Mouse (Mus musculus) hindbrain, embryonic 10.5 days (tissue): Measurements from ENCODE around the gene Ermard. TPM values are rescaled to one million over a fixed set of nuclear protein-coding genes. Genes with fewer than 3 reads are reported as not detected.
"Not testable (repeated sequence)": the region's sequence is repeated elsewhere in the genome, so short reads cannot be mapped to it uniquely, and the experiment has no call there.

Experiments used
- DNase-seq: peaks from one replicate; pipeline ENCODE4 v3.0.0-alpha.2; 2017; ENCODE audit warnings: low spot score
- H3K27ac ChIP-seq: fragments of 300-500 bp; sonication (generic); 2 replicates; pipeline ENCODE4 v1.5.1; 2016; ENCODE audit warnings: mild to moderate bottlenecking, moderate library complexity
- H3K27me3 ChIP-seq: fragments of 300-500 bp; sonication (generic); 2 replicates; pipeline ENCODE4 v1.6.1; 2016; ENCODE audit warnings: mild to moderate bottlenecking; ENCODE audit not compliant: poor library complexity, insufficient read depth, severe bottlenecking
- H3K36me3 ChIP-seq: fragments of 300-500 bp; sonication (generic); 2 replicates; pipeline ENCODE4 v1.6.1; 2016; ENCODE audit warnings: mild to moderate bottlenecking, moderate library complexity
- H3K4me1 ChIP-seq: fragments of 300-500 bp; sonication (generic); replicated peaks from 2 replicates; pipeline ENCODE4 v1.6.1; 2016; ENCODE audit warnings: mild to moderate bottlenecking
- H3K4me3 ChIP-seq: fragments of 300-500 bp; sonication (generic); 2 replicates; pipeline ENCODE4 v1.5.1; 2016; ENCODE audit warnings: mild to moderate bottlenecking, moderate library complexity
- H3K9me3 ChIP-seq: fragments of 300-500 bp; sonication (generic); 2 replicates; pipeline ENCODE4 v1.6.1; 2016; ENCODE audit warnings: mild to moderate bottlenecking, moderate library complexity
- WGBS: fragments of 180-500 bp; shearing (Covaris S2); methylation state at CpG from one replicate; pipeline ENCODE4 v1.1.7; 2016; 5-methylcytosine and 5-hydroxymethylcytosine counted together
- polyA plus RNA-seq: library from polyadenylated mRNA; unstranded; fragments of >200 nt; fragmentation: Nextera tagmentation; extraction: Ambion mirVana; gene quantifications from 2 replicates; pipeline ENCODE4 v1.2.1, GENCODE M21; 2016

Gene Ermard
- polyA plus RNA-seq, 1 experiment from 2014 or later: 92.5 TPM

- H3K27me3 ChIP-seq, H3K36me3 ChIP-seq, DNase-seq, H3K9me3 ChIP-seq, H3K4me1 ChIP-seq, H3K27ac ChIP-seq, H3K4me3 ChIP-seq: not testable (repeated sequence)
- no CpG with 5 or more reads among the region's 3 CpGs for WGBS
These were observed 553 bp upstream of the Ermard start for GRCm38 (mm10) chr17:15040455-15040854.

GRCm38 (mm10) chr17:15050338-15050737, 9.3 kb downstream of the Ermard start:
- no CpG with 5 or more reads among the region's 1 CpGs for WGBS

GRCm38 (mm10) chr17:15052766-15053165, 11.8 kb downstream of the Ermard start:
- not testable (repeated sequence) for DNase-seq

More at GRCm38 (mm10) chr17:15050338-15050737, 9.3 kb downstream of the Ermard start:
- not testable (repeated sequence) for H3K36me3 ChIP-seq, H3K9me3 ChIP-seq, H3K27ac ChIP-seq, DNase-seq, H3K4me3 ChIP-seq, H3K27me3 ChIP-seq, H3K4me1 ChIP-seq

GRCm38 (mm10) chr17:15053183-15053828, 12.3 kb downstream of the Ermard start:
- 93% methylated on average over 6 of the region's 8 CpGs for whole genome bisulfite sequencing
- not testable (repeated sequence) for DNase-seq, H3K27me3 ChIP-seq, H3K27ac ChIP-seq, H3K4me1 ChIP-seq, H3K4me3 ChIP-seq, H3K9me3 ChIP-seq
- H3K36me3 ChIP-seq: peaks cover 25% of the 10 kb centered on the region

More at GRCm38 (mm10) chr17:15052766-15053165, 11.8 kb downstream of the Ermard start:
- H3K9me3 ChIP-seq, H3K4me1 ChIP-seq, H3K27me3 ChIP-seq, H3K27ac ChIP-seq, H3K4me3 ChIP-seq: not testable (repeated sequence)
- WGBS: 57% methylated on average over 1 of the region's 1 CpGs
- peaks cover 20% of the 10 kb centered on the region for H3K36me3 ChIP-seq

- peaks cover 30% of the 10 kb centered on the region for H3K36me3 ChIP-seq
- not testable (repeated sequence) for H3K4me1 ChIP-seq, H3K9me3 ChIP-seq, H3K27ac ChIP-seq, H3K4me3 ChIP-seq, DNase-seq, H3K27me3 ChIP-seq
- 94% methylated on average over 13 of the region's 13 CpGs for WGBS
These were observed 12.8 kb downstream of the Ermard start for GRCm38 (mm10) chr17:15053829-15054200.

- no peak for DNase-seq
- WGBS: 88% methylated on average over 4 of the region's 4 CpGs
- H3K36me3 ChIP-seq: peaks cover 52% of the 10 kb centered on the region
These were observed 14.9 kb downstream of the Ermard start for GRCm38 (mm10) chr17:15055925-15056324.

GRCm38 (mm10) chr17:15058161-15058591, 17.2 kb downstream of the Ermard start:
- H3K36me3 ChIP-seq: peaks cover 74% of the 10 kb centered on the region
- no peak overlapping the region for H3K27ac ChIP-seq
- H3K27me3 ChIP-seq: no peaks in the 10 kb centered on the region
- no peak for DNase-seq
- H3K9me3 ChIP-seq: no peaks in the 10 kb centered on the region
- no peaks in the 10 kb centered on the region for H3K4me1 ChIP-seq
- H3K4me3 ChIP-seq: no peak overlapping the region
- 94% methylated on average over 5 of the region's 5 CpGs for WGBS

More at GRCm38 (mm10) chr17:15055925-15056324, 14.9 kb downstream of the Ermard start:
- no peaks in the 10 kb centered on the region for H3K27me3 ChIP-seq
- H3K4me1 ChIP-seq: no peaks in the 10 kb centered on the region
- H3K4me3 ChIP-seq: no peak overlapping the region
- no peaks in the 10 kb centered on the region for H3K9me3 ChIP-seq
- H3K27ac ChIP-seq: no peak overlapping the region

- Histone ChIP-seq H3K36me3 (peaks cover 82% of the 10 kb centered on the region), H3K27me3 (no peaks in the 10 kb centered on the region), H3K4me1 (no peaks in the 10 kb centered on the region), H3K4me3 (no peak overlapping the region), H3K9me3 (no peaks in the 10 kb centered on the region), H3K27ac (no peak overlapping the region)
- WGBS: 94% methylated on average over 14 of the region's 14 CpGs
- DNase-seq: no peak
These were observed 18.6 kb downstream of the Ermard start for GRCm38 (mm10) chr17:15059646-15060045.

GRCm38 (mm10) chr17:15060356-15060755, 19.3 kb downstream of the Ermard start:
- Histone ChIP-seq H3K4me3 (no peak overlapping the region), H3K27ac (no peak overlapping the region), H3K9me3 (no peaks in the 10 kb centered on the region), H3K27me3 (no peaks in the 10 kb centered on the region), H3K36me3 (peaks cover 78% of the 10 kb centered on the region), H3K4me1 (0 out of 2 replicates have a peak, but pooled peaks cover under 1% of the 10 kb centered on the region)
- no peak for DNase-seq
- WGBS: 93% methylated on average over 6 of the region's 6 CpGs

- Histone ChIP-seq H3K4me1 (peaks cover 27% of the 10 kb centered on the region), H3K9me3 (no peaks in the 10 kb centered on the region), H3K27ac (peak overlapping the region; percentile 80), H3K4me3 (peak overlapping the region; percentile 24; the same call in 1 of the 2 replicates), H3K36me3 (peaks cover 35% of the 10 kb centered on the region), H3K27me3 (peaks cover 6% of the 10 kb centered on the region; the same call in 1 of the 2 replicates)
- 40% methylated on average over 13 of the region's 13 CpGs for WGBS
- DNase-seq: peak; percentile 73
These were observed 24.5 kb downstream of the Ermard start for GRCm38 (mm10) chr17:15065391-15066024.

- peaks cover 29% of the 10 kb centered on the region for H3K36me3 ChIP-seq
- H3K4me3 ChIP-seq: peak overlapping the region; percentile 24; the same call in 1 of the 2 replicates
- no peak for DNase-seq
- H3K9me3 ChIP-seq: no peaks in the 10 kb centered on the region
- peaks cover 6% of the 10 kb centered on the region; the same call in 1 of the 2 replicates for H3K27me3 ChIP-seq
- H3K4me1 ChIP-seq: peaks cover 27% of the 10 kb centered on the region
- WGBS: 49% methylated on average over 6 of the region's 6 CpGs
- H3K27ac ChIP-seq: peak overlapping the region; percentile 80
These were observed 25.1 kb downstream of the Ermard start for GRCm38 (mm10) chr17:15066066-15066465.

GRCm38 (mm10) chr17:15066911-15067310, 25.9 kb downstream of the Ermard start:
- peak overlapping the region; percentile 35; the same call in 1 of the 2 replicates for H3K27ac ChIP-seq
- 73% methylated on average over 1 of the region's 1 CpGs for WGBS

More at GRCm38 (mm10) chr17:15066911-15067310, 25.9 kb downstream of the Ermard start:
- Histone ChIP-seq H3K9me3 (no peaks in the 10 kb centered on the region), H3K27me3 (peaks cover 6% of the 10 kb centered on the region; the same call in 1 of the 2 replicates), H3K4me3 (no peak overlapping the region), H3K4me1 (peaks cover 27% of the 10 kb centered on the region), H3K36me3 (peaks cover 21% of the 10 kb centered on the region)
- DNase-seq: no peak
